Mouse (Mus musculus) lung, embryonic 14.5 days (tissue): ENCODE results near the gene Etv6. TPM values are rescaled to one million over a fixed set of nuclear protein-coding genes. Genes with fewer than 3 reads are reported as not detected.
"Not testable (repeated sequence)": the region's sequence is repeated elsewhere in the genome, so short reads cannot be mapped to it uniquely, and the experiment has no call there.

Experiments
- ATAC-seq: fragments of 200-750 bp; cut with Nextera tagmentation; 2 replicates; pipeline ENCODE4 v1.8.0; 2017; ENCODE audit warnings: mild to moderate bottlenecking, moderate TSS enrichment, moderate library complexity; ENCODE audit not compliant: insufficient read depth
- DNase-seq: peaks from one replicate; pipeline ENCODE4 v3.0.0-alpha.2; 2015
- H3K27ac ChIP-seq: fragments of 300-500 bp; sonication (generic); 2 replicates; pipeline ENCODE4 v1.5.1; 2014; ENCODE audit warnings: low read depth, mild to moderate bottlenecking, moderate library complexity
- H3K27me3 ChIP-seq: fragments of 300-500 bp; sonication (generic); 2 replicates; pipeline ENCODE4 v1.6.1; 2014; ENCODE audit warnings: low read length, control low read depth; ENCODE audit not compliant: insufficient read depth
- H3K36me3 ChIP-seq: fragments of 300-500 bp; sonication (generic); 2 replicates; pipeline ENCODE4 v1.6.1; 2014; ENCODE audit warnings: control low read depth; ENCODE audit not compliant: insufficient read depth
- H3K4me1 ChIP-seq: fragments of 300-500 bp; sonication (generic); 2 replicates; pipeline ENCODE4 v1.6.1; 2014; ENCODE audit warnings: antibody characterized with exemption, control low read depth; ENCODE audit not compliant: insufficient read depth
- H3K4me2 ChIP-seq: fragments of 300-500 bp; sonication (generic); 2 replicates; pipeline ENCODE4 v1.6.1; 2014; ENCODE audit warnings: mild to moderate bottlenecking
- H3K4me3 ChIP-seq: fragments of 300-500 bp; sonication (generic); 2 replicates; pipeline ENCODE4 v1.5.1; 2014; ENCODE audit warnings: low read depth, low read length
- H3K9ac ChIP-seq: fragments of 300-500 bp; sonication (generic); 2 replicates; pipeline ENCODE4 v1.6.1; 2014
- H3K9me3 ChIP-seq: fragments of 300-500 bp; sonication (generic); 2 replicates; pipeline ENCODE4 v1.6.1; 2016; ENCODE audit warnings: low read depth, low read length, control low read depth
- CTCF ChIP-seq: IDR thresholded peaks from 2 replicates; pipeline ENCODE4 v1.5.1; 2016; ENCODE audit warnings: antibody characterized with exemption, low read depth
- WGBS: fragments of 180-500 bp; shearing (Covaris S2); extraction: QIAGEN DNeasy Blood & Tissue Kit; methylation state at CpG from one replicate; pipeline ENCODE4 v1.1.7; 2014; 5-methylcytosine and 5-hydroxymethylcytosine counted together
- polyA plus RNA-seq: library from polyadenylated mRNA; unstranded; fragments of >200 nt; fragmentation: Nextera tagmentation; extraction: Ambion mirVana; gene quantifications from 2 replicates; pipeline ENCODE4 v1.2.1, GENCODE M21; 2014

Gene Etv6
- 20.4 and 21.4 TPM in 2 replicates for polyA plus RNA-seq

DNA sequence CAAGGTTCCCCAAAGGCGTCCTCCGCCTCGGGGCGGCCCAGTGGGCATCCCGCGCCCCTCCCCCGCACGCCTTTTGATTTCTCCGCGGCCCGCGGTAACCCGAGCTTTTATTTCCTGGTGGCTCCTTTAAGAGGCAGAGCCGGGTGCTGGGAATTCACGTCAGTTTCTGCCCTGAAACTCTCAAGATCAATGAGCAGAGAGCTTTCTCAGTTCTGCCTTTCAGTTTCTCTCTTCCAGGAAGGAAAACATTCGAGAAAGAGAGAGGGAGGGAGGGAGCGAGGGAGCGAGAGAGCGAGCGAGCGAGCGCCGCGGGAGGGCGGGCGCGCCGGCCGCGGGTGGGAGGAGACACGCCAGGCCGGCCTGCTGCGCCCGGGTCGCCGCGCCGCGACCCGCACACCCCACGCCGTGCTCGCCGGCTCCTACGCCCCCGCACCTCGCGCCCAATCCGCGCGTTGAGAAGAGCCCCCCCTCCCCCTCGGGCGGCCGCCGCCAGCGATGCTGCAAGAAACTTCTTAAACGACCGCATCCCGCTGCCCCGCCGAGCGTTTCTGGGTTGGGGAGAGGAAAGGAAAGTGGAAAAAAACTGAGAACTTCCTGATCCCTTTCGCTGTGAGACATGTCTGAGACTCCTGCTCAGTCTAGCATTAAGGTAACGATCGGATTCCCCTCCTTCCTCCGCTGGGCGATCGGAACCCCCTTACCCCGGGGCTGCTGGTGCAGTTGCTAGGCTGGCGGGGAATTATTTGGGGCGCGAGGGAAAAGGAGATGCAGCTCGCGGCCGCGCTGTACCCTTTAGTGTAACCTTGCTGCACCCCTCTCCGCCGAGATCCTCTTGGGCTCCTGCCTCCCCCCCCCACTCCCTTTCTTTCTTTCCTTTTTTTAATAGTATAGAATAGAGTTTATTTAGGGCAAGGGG is at the start of gene Etv6:
Etv6 (plus strand) TSS at position 211 of the 916 bp plus-strand sequence.
- peak within 1 kb of the TSS; percentile 97 for H3K9ac ChIP-seq
- peak; percentile 89 for DNase-seq
- no peaks in the 10 kb centered on the region for H3K36me3 ChIP-seq
- no peaks in the 10 kb centered on the region for H3K27me3 ChIP-seq
- peaks cover 37% of the 10 kb centered on the region for H3K4me1 ChIP-seq
- H3K9me3 ChIP-seq = no peaks in the 10 kb centered on the region
- peak within 1 kb of the TSS; percentile 100 for H3K27ac ChIP-seq
- TF ChIP-seq CTCF = no peak
- peak within 1 kb of the TSS; percentile 58 for H3K4me3 ChIP-seq
- under 1% methylated on average over 76 of the region's 78 CpGs for WGBS
- ATAC-seq = peak; percentile 71
- peak within 1 kb of the TSS; percentile 79 for H3K4me2 ChIP-seq

DNA sequence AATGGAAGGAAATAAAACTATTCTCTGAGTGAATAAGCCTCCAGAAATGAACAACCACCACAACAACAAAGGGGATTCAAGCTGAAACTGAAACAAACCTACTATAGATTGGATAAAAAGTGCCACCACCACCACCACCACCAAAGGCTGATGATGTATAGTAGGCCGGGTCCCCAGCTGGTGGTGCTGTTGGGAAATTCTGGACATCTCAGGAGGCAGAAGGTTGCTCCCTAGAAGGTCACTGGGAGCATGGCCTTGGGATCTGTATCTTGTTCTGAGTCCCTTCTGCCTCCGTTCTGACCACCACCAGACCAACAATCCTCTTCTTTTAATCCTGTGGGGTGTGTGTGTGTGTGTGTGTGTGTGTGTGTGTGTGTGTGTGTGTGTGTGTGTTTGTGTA is 49.3 kb upstream of the Etv6 start:
- H3K27me3 ChIP-seq = no peaks in the 10 kb centered on the region
- no peak overlapping the region for H3K4me2 ChIP-seq
- WGBS = 51% methylated on average over 2 of the region's 2 CpGs
- no peaks in the 10 kb centered on the region for H3K9me3 ChIP-seq
- DNase-seq (peak; percentile 18), ATAC-seq (no peak)
- no peaks in the 10 kb centered on the region for H3K36me3 ChIP-seq
- no peak overlapping the region for H3K27ac ChIP-seq
- no peak overlapping the region for H3K4me3 ChIP-seq
- 0 out of 2 replicates have a peak, but pooled peaks have one; percentile 1 for TF ChIP-seq CTCF
- H3K9ac ChIP-seq = no peak overlapping the region
- no peaks in the 10 kb centered on the region for H3K4me1 ChIP-seq

DNA sequence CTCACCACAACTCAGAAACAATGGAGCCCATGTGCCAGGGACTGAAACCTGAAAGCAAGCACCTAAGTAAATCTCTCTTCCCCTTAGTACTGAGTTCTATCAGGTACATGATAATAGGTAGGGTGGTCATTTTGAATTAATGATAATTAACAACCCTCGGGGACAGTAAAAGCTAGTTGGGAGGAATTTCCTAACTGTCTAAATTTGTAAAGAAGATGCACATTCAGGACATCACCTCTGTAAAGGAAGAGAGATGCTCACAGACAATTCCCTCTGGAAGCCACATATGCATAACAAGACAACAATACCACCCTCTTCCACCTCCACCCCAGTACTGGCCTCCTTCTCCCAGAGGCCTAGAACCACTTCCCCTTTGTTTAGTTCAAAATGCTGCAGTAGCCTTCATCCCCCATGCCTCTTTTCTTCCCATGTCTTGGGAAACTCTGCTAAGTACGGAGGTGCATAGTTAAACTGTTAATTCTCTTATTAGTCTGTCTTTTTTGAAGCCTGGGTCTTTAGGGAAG is 48.4 kb upstream of the Etv6 start:
- H3K27me3 ChIP-seq = no peaks in the 10 kb centered on the region
- no peak overlapping the region for H3K4me3 ChIP-seq
- H3K9ac ChIP-seq = no peak overlapping the region
- no peaks in the 10 kb centered on the region for H3K9me3 ChIP-seq
- H3K4me1 ChIP-seq = no peaks in the 10 kb centered on the region
- H3K4me2 ChIP-seq = no peak overlapping the region
- DNase-seq (no peak), ATAC-seq (no peak)
- no peak overlapping the region for H3K27ac ChIP-seq
- no peak for TF ChIP-seq CTCF
- WGBS = 78% methylated on average over 2 of the region's 2 CpGs
- H3K36me3 ChIP-seq = no peaks in the 10 kb centered on the region

DNA sequence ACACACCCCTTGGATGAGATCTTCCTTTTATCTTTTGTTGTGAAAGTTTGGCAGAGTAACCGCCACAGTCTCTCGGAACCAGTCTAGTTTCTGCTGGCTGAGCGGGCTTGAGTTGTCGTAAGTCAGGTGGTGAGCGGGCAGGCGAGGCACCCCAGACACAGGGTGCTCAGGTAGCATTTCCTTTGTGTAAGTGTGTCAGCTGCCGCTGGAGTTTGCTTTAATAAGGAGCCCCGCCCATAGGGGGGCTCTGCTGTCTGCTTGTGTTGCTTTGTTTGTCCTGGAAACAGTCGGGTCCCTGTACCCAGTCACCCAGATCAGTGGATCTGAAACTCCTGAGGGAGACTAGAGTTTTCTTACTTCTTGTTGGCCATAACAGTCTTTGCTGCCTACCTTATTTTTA is 47.5 kb upstream of the Etv6 start:
- Histone ChIP-seq H3K4me1 (no peaks in the 10 kb centered on the region), H3K27me3 (no peaks in the 10 kb centered on the region), H3K9me3 (no peaks in the 10 kb centered on the region), H3K36me3 (no peaks in the 10 kb centered on the region), H3K27ac (no peak overlapping the region), H3K9ac (no peak overlapping the region), H3K4me3 (no peak overlapping the region), H3K4me2 (no peak overlapping the region)
- TF ChIP-seq CTCF = no peak
- ATAC-seq (peak; percentile 54; the same call in 1 of the 2 replicates), DNase-seq (no peak)
- 48% methylated on average over 9 of the region's 9 CpGs for WGBS

DNA sequence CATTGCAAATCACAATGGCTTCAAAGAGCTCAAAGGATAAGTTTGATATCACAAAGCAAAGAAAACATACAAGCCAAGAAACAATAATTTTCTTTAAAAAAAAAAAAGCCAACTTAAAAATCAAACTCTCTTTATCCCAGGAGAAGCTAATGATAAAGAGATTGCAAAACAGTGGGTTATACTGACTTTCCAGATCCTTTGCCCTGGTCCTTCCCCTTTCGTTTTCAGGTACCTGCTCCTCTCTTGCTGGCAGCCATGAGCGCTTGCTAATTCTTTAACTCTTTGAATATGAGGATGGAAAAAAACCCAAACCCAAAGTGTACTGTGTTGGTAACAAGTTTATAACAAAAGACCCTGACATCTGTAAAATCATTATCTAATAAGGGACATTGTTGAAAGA is 38.0 kb upstream of the Etv6 start:
- DNase-seq (no peak), ATAC-seq (no peak)
- WGBS = 77% methylated on average over 2 of the region's 2 CpGs
- H3K9ac ChIP-seq = no peak overlapping the region
- H3K4me2 ChIP-seq = no peak overlapping the region
- H3K27me3 ChIP-seq = no peaks in the 10 kb centered on the region
- no peaks in the 10 kb centered on the region for H3K4me1 ChIP-seq
- H3K4me3 ChIP-seq = no peak overlapping the region
- no peak for TF ChIP-seq CTCF
- H3K27ac ChIP-seq = no peak overlapping the region
- no peaks in the 10 kb centered on the region for H3K36me3 ChIP-seq
- no peaks in the 10 kb centered on the region for H3K9me3 ChIP-seq

DNA sequence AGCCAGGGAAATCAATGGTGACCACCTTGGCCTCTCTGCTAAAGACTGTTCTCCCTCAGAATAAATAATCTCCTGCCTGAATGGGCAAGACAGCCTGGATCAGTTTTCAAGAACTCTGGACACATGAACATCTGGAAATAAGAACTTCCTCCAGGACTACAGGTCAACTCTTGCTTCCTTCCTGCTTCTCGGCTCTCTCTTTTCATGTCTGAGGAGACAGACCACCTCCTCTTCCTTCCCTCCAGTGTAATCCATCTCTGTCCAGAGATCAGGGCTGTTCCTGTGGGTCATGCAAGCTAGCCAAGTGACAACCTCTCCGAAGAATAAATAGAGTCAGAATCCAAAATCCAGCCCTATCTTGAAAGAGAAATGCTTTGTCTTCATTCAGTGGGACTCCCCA is 37.6 kb upstream of the Etv6 start:
- H3K4me1 ChIP-seq = no peaks in the 10 kb centered on the region
- DNase-seq = peak; percentile 39
- H3K9me3 ChIP-seq = no peaks in the 10 kb centered on the region
- no peak for TF ChIP-seq CTCF
- no peaks in the 10 kb centered on the region for H3K36me3 ChIP-seq
- no peaks in the 10 kb centered on the region for H3K27me3 ChIP-seq
- ATAC-seq = no peak; the same call in 1 of the 2 replicates
- H3K4me3 ChIP-seq = no peak overlapping the region
- no peak overlapping the region for H3K27ac ChIP-seq
- no peak overlapping the region for H3K4me2 ChIP-seq
- WGBS = 45% methylated on average over 2 of the region's 2 CpGs
- H3K9ac ChIP-seq = no peak overlapping the region

DNA sequence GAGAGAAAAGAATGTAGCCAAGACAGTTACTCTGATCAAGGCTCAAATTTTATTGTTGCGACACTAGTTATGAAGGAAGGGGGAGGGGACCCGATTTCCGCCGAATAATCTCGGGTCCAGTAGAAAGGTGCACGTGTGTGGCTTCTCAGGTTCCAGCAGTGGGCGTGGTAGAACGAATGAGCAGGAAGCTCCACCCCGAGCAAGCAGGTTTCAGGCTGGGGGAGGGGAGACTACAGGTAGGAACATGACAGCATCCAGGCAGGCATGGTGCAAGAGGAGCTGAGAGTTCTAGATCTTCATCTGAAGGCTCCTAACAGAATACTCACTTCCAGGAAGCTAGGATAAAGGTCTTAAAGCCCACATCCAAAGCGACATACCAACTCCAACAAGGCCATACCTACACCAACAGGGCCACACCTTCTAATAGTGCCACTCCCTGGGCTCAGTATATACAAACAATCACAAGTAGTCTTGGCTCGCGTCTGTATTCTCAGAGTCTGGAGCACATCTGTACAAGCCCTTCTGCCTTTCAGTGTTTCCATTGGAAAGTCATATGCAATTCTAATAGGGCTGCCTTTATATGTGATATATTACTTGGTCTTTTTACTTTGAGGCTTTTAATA is 20.9 kb upstream of the Etv6 start:
- not testable (repeated sequence) for H3K9me3 ChIP-seq, H3K4me1 ChIP-seq, H3K4me2 ChIP-seq, H3K27me3 ChIP-seq, H3K4me3 ChIP-seq, H3K36me3 ChIP-seq, H3K27ac ChIP-seq, H3K9ac ChIP-seq, DNase-seq, ATAC-seq
- 42% methylated on average over 6 of the region's 12 CpGs for WGBS
